Mouse (Mus musculus) right cerebral cortex, postnatal 36 days (tissue): ENCODE measurements around the gene Fam102a.
A peak's percentile ranks its signal among the peaks of the same experiment; 100 is the strongest.

Experiments
- DNase-seq, 2 experiments: peaks; one replicate each; pipeline ENCODE4 v3.0.0; 2022; ENCODE audit warnings: low spot score in 2 of 2, mixed read lengths in 1 of 2

Fam102a gene

GRCm38 (mm10) chr2:32514335-32514734, 20.8 kb upstream of the Fam102a start:
- no peak for DNase-seq

DNA sequence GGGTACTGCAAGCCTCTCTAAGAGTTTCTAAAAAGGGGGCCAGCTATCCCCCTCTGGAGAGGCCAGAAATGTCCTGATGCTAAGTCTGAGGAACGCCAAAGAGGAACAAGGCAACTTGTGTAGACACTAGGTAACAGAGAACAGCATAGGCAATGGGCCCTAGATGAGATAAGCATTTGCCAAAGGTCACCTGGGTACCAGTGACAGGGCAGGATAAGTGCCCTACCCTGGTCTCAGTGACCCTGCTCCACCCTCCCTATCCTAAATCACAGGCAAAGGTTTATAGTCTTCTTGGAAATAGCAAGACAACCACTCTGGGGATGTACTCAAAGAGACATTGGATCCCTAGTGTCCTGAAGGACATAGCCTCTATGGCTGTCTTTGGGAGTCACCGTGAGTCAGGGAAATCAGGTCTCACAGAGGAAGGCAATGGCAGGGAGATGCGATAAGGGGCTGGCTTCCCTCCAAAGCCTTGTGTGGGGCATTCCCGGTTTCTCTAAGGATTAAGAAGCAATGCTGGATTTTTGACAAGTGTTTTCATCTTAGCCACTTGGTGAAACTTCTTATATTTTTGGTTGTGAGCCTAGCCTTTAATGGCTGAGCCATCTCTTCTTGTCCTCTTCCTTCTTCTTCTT, 17.8 kb upstream of the Fam102a start:
- DNase-seq: no peak

DNA sequence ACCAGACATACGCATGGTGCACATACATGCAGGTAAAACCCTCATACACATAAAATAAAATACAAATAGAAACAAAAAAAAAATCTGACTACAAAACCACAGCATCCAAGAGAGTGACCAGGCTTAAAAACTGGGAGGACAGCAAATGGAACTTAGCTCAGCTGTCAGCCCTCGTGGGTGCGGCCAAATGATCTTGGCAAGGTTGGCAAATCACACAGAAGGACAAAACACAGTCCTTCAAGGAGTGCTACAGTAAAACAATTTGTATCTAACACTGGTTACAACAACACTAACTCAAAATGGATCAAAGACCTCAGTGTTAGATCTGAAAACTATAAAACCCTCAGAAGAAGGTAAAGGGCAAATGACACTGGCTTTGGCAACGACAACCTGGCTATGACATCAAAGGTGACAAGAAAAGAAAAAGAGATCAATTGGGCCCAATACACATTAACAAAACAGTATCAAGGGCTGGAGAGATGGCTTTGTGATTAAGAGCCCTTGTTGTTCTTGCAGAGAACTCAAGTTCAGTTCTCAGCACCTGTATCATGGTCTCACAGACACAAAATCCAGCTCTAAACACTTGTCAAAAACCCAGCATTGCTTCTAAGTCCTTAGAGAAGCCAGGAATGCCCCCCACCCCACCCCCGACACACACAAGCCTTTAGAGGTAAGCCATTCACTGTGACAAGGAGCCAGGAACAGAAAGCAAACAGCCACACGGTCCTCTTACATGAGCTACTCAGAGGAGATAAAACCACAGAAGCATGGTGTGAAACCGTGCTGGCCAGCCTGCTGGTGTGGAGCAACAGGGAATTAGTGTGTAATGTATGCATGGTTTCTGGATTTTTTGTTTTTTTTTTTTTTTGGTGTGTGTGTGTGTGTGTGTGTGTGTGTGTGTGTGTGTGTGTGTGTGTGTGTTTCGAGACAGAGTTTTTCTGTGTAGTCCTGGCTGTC, 14.8 kb upstream of the Fam102a start:
- no peak for DNase-seq

DNA sequence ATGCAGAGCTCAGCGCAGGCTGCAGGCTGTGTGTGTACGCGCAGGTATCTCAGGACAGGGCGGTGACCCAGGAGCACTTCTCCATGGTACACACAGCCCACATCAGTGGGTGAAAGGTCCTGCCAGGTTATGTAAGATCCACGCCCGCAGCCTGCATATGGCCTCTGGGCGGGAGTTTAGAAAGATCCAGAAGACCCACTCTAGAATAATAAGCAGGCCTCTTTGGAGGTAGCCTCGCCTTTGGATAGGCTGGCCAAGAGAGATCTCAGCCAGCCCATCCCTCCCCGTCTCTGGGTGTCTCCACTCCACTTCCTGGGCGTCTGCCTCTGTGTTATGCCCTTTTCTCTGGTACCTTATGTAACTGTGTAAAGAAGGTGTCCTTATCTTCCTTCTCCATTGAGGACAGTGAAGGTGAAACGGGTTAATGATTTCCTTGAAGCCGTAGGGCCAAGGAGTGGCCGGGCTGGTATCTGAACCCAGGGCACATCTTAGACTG, 10.5 kb upstream of the Fam102a start:
- no peak for DNase-seq

DNA sequence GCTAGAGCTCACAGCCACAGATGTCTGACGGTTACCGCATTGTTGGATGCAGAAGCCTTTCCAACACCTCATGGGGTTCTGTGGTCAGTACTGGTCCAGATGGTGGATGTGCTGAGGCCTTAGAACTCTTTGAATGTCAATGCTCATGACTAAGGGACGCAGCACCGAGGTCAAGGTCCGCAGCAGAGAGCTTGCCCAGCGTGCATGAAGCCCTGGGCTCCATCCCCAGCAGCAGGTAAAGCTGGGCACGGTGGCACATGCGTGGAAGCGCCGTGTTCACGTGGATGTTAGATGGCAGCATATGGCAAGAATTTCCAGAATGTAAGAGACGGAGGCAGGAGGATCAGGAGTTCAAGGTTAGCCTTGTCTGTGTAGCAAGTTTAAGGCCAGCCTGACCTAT, 9.3 kb upstream of the Fam102a start:
- no peak for DNase-seq

DNA sequence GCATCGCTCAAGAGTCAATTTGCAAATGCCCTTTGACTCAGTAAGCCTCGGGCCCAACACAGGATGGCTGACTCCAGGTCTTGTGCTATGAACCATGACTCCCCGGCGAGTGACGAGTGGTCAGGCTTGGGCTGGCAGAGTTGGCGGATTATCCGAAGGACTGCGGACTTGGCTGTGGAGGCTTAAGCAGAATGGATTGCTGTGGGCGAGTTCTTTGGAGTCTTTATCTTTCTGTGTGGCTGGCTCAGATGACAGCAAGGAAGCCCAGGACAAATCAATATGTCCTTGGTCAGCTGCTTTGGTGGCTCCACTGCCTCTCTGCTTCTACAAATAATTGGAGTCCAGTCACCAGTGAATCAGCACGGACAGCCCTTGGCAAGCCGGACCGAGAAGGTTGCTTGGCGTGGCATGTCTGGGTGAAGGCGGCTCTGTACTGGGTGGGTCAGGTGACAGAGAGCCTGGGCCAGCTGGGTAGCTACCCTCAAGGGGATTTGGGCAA, 7.6 kb upstream of the Fam102a start:
- no peak for DNase-seq

DNA sequence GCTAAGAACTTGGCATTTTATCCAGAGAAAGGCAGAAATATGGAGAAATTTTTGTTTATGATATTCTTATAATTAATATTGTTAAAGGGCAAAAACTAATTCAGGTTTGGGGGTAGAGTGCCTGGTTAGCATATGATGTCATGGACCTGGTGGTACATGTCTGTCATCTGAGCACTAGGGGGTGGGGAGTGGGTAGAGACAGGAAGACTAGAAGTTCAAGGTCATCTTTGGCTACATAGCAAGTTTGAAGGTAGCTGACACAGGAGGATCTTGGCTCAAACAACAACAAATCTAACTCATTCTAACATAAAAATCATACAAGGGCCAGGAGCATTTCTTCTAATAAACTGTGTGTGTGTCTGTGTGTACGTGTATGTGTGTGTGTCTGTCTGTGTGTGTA, 6.8 kb upstream of the Fam102a start:
- DNase-seq: no peak

DNA sequence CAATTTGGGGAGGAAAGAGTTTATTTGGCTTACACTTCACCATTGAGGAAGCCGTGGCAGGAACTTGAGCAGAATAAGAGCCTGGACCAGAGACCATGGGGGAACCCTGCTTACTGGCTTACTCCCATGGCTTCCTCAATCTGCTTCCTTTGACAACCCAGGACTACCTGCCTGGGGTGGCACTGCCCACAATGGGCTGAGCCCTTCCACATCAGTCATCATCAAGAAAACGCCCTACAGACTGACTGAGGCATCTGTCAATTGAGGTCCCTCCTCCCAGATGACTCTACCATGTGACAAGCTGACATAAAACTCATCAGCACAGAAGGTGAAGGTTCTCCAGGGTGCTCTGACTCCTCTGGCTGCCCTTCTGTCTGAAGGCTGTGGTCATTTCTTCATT, 4.7 kb upstream of the Fam102a start:
- no peak for DNase-seq

- no peak for DNase-seq
Observed at GRCm38 (mm10) chr2:32533163-32533562, 2.0 kb upstream of the Fam102a start.

- no peak for DNase-seq
Observed at GRCm38 (mm10) chr2:32534061-32534732, 935 bp upstream of the Fam102a start.

DNA sequence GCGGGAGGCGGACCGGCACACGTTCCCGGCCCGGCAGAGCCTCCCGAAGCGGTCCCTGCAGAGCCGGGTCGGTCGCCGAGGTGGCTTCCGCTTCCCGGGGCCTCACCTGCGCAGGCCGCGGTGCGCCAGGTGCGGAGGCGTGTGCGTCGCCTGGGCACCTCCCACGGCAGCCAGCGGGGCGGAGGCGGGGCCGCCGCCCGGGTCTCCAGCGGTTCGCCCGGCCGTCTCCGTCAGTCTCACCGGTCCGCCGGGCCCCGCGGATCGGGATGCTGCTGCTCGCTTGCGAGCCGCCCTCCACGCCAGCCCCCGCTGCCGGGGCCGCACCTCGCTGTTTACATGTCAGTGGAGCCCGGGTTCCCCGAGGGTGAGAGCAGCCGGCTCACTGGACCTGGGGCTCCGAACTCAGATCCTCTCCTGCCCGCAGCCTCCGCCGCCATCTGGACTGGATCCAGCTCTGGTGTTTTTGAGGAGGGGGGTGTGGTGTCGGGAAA, 414 bp downstream of the Fam102a start:
- DNase-seq: peak; percentile 25 to 30

DNA sequence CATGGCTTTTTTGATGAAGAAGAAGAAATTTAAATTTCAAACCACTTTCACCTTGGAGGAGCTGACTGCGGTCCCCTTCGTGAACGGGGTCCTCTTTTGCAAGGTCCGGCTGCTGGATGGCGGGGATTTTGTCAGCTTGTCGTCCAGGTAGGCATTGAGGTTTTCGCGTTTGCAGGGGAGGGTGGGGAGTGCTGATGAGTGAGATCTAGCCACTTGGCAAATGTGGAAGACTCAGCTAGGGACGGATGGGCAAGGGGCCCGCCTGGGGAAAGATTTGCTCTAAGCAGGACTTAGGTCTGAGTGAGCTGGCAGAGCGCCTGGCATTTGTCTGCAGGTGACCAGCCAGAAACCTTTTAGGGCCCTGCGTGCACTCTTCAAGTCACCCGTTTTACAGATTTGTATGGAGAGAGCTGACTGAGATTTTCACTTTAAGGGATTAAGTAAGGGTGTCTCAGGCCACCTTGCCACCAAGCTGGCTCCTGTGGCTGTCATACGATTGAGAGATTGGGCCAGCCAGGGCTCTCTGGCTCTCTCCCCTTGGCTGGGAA, 1.0 kb downstream of the Fam102a start:
- DNase-seq: no peak

DNA sequence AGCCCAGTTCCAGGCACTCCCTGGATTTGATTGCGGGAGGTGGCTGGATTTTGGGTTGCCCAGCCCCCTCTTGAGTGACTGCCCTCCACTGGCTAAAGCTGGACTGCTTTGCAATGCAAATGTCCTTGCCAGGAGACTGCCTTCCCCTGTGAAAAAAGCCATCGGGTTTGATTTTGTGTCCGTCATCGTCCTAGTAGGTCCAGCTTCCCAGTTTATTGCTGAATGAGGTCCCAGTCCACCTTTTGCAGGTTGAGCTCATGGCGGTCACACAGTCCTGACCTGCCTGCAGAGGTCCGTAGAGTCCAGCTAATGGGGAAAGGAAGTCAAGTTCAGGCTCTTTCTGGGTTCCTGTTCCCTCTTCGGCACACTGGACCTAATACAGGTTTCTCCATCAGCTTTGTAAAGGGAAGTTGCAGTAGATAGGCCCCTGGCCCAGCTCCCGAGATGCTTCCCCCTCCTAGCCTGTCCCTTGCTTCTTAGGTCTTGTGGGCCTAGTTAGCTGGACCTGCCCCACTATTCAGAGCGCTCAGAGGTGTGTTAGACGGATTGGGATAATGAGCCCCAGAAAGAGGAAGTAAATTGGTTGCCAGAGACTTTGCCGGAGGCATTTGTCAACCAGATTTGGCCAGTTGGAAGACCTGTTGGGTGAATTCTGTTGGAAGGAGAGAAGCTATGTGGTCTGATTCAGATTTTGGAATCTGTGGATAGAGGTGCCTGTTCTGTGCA, 1.7 kb downstream of the Fam102a start:
- DNase-seq: peak; percentile 26 to 63

DNA sequence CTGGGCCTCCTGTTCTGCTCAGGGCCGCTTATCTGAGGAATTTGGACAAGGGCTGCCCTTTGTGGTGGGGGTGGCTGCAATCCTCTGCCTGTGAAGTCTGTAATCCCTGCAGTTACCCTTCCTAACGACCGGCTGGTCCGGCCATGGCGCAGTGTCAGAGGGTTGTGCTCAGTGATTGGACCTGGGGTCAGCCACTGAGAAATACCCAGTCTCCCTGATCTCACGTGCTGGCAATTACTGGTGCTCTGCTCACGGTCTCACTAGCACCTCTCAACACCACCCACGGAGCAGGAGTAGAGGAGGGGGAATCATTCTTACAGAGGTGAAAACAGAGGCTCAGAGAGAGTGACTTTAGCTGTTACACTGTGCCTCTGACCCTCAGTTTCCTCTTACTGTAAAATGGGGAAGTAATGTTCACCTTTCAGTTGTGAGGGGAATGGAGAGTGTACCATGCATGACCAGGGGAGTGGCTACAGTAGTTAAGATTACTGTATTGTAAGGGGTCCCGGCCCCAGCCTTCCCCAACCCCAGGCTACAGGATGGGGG, 2.3 kb downstream of the Fam102a start:
- no peak for DNase-seq

DNA sequence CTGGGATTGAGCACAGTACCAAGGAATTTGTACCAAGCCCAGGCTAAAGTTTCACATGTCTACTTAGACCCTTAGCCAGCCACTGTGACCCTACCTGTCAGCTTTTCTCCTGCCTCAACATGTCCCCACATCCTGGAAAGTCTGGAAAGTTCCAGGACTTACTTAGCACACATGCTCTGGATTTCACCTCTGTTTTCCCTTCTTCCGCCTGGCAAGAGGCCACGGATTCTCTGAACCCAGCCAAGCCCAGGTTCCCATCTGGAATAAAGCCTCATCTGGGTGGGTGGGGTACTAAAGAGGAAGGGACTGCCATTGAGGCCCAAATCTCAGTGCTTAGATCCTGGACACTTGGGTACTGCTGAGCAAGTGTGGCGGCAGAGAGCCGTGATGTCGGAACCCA, 2.8 kb downstream of the Fam102a start:
- DNase-seq: no peak

GRCm38 (mm10) chr2:32538461-32538860, 3.3 kb downstream of the Fam102a start:
- no peak for DNase-seq

- DNase-seq: no peak
Observed at GRCm38 (mm10) chr2:32539452-32539981, 4.4 kb downstream of the Fam102a start.

DNA sequence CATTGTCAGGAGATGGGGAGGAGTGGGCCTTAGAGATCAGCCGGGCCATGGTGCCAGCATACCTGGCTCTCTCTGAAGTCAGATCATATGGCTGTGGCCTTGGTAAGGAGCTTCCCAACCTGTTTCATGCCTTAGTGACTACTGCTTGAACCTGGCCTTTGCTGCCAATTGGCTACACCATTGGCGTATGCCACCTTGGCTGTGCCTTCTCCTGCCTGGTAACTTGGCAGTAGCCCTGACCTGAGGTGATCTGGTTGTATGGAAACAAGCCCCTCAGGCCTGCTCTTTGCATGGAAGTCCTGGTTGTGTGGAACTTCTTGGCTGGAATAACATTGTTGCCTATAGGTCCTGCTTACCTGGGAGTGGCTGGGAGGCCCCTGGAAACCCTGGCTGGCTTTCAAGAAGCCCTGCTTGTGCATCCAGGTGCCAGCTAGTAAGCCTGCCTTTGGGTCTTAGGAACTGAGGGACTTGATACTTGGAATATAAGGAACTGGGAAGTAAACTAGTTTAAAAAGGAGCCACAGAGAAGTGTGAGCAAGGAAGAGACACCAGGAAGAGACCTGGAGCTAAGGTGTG, 6.3 kb downstream of the Fam102a start:
- DNase-seq: no peak

DNA sequence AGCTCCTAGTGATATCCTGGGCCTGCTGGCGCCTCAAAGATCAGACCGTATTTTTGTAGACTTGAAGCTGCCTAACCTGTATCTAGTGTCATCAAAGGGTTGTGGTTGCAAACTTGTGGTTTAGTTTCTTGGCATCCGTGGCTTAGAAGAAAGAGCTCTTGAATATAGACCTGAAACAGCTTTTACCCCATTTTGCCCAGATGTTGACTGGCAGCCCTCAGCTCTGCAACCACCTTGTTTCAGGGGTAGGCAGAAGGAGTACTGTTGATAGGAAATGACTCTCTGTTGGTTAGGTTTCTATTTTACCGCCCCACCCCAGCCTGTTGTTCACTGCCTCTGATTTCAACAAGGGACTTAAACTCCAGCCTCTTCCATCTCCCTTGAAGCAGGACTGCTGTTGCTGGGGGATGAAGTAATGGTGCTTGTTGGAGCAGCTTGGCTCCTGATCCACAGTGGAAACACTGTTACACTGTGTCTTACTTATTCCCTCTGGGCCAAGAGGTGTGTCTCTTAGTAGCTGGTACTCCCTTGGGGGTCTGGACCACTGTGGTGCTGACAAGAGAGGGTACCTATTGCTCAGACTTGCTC, 6.9 kb downstream of the Fam102a start:
- DNase-seq: no peak

DNA sequence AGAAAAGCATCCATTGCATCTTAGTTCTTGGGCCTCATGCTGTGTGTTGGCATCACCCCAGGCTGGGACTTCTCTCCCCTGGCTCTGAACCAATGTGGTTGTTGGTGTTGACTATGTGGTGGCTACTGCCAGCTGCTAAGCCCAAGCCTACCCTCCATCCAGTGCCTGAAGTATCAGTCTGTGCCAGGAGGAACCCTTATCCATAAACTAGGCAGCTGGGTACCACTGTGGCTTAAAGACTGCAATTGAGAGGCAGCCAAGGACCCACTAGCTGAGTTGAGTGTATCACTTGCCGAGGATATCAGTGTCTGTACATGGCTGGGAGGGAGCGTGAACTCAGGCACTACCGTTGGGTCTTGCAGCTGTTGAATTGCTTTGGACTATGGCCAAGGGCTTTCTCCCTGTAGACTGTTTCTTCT, 7.9 kb downstream of the Fam102a start:
- DNase-seq: no peak
